Mouse (Mus musculus) megakaryocyte, embryonic 14.5 days (primary cell): Measurements from ENCODE around the gene Cc2d1b.

Experiments
- FLI1 ChIP-seq: IDR thresholded peaks from 2 replicates; pipeline ENCODE4 v1.6.1; 2012; ENCODE audit warnings: low read length, inconsistent platforms, mixed read lengths
- GATA1 ChIP-seq: IDR thresholded peaks from 3 replicates; pipeline ENCODE4 v1.6.1; 2012; ENCODE audit warnings: mixed read lengths, low read length, inconsistent platforms, borderline replicate concordance

DNA sequence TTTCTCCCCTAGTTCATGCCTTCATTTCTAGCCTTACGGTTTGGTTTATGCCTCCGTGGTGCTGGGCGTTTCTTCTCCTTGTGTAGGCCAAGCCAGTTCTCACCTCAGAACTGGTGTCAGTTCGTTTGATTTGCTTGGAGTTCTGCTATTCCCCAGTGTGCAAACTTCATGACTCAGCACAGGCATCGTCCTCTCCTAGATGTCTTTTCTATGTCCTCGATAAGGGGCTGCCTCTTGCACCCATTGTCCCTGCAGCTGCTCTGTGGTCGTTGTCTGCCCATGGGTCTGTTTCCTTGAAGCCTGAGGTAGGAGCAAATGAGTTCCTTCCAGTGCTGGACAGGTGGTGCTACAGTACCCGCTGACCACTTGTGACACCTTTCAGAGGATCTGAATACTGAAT lies 796 bp downstream of the Cc2d1b start:
- no peak for TF ChIP-seq GATA1
- TF ChIP-seq FLI1, result no peak
